In the genomic region with DNA sequence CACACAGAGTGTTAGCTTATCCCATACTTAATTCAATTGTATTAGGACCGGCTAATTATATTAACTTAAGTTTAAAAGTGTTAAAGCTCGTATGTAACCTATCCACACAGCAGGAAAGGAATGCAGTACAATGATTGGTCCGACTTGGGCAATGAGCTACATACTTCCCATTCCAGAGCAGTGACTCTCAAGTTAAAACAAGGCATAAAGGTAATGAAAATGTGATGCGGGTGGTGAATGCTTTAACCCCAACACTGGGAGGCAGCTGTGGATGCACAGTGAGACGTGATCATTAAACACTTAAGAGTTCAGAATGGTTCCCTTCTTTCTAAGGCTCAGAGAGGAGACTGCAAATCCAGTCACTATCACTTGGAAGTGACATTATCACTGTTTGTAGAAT, we compare ENCODE assay signal across 16 mouse cellular contexts. TPM values are rescaled to one million over a fixed set of nuclear protein-coding genes. Genes with fewer than 3 reads are reported as not detected.
DNase-seq lines count a peak whose midpoint lies in the region; ATAC-seq lines count a peak whose summit lies in the region.
"Had no signal": no experiment of that assay in that cellular context is flagged by ENCODE, and none has a peak within 500 bp of the region (broad histone marks: within the 10 kb centered on the region; RNA-seq: fewer than 3 reads in every experiment).

No protein-coding gene starts in this region.

- WGBS in heart, embryonic 10.5 days, result 35% methylated on average over 5 of the region's 5 CpGs
- 15% methylated on average over 5 of the region's 5 CpGs for WGBS in heart, embryonic 15.5 days

- H3K4me1 ChIP-seq in heart, embryonic 10.5 days, result peaks cover 52% of the 10 kb centered on the region
- H3K4me1 ChIP-seq in megakaryocyte, embryonic 14.5 days, result peaks cover 70% of the 10 kb centered on the region
- peaks cover 61% of the 10 kb centered on the region for H3K4me1 ChIP-seq in heart, embryonic 15.5 days (replicated peaks)

- H3K27ac ChIP-seq in heart, embryonic 10.5 days, result peak overlapping the region; percentile 100
- H3K27ac ChIP-seq in heart, embryonic 15.5 days, result peak overlapping the region; percentile 72
- H3K27ac ChIP-seq: forebrain, embryonic 12.5 days; hindbrain, embryonic 12.5 days; left cerebral cortex, adult 2 months; liver, embryonic 14.5 days; midbrain, embryonic 12.5 days; neural tube, embryonic 12.5 days had no signal

- H3K4me2 ChIP-seq in heart, embryonic 15.5 days, result peak overlapping the region; percentile 61
- H3K4me2 ChIP-seq: forebrain, embryonic 12.5 days; hindbrain, embryonic 12.5 days; midbrain, embryonic 12.5 days; neural tube, embryonic 12.5 days had no signal

- peak overlapping the region; percentile 93; the same call in 1 of the 2 replicates for H3K4me3 ChIP-seq in heart, embryonic 10.5 days
- H3K4me3 ChIP-seq in megakaryocyte, embryonic 14.5 days (replicated peaks), result peak overlapping the region; percentile 56
- peak overlapping the region; percentile 37 for H3K4me3 ChIP-seq in heart, embryonic 15.5 days
- H3K4me3 ChIP-seq: forebrain, embryonic 12.5 days; hindbrain, embryonic 12.5 days; left cerebral cortex, adult 2 months; midbrain, embryonic 12.5 days; neural tube, embryonic 12.5 days had no signal

- no peaks in the 10 kb centered on the region for H3K9me3 ChIP-seq in heart, embryonic 10.5 days
- no peaks in the 10 kb centered on the region for H3K9me3 ChIP-seq in megakaryocyte, embryonic 14.5 days
- H3K9me3 ChIP-seq in heart, embryonic 15.5 days (replicated peaks), result no peaks in the 10 kb centered on the region
- H3K9me3 ChIP-seq: forebrain, embryonic 12.5 days; hindbrain, embryonic 12.5 days; midbrain, embryonic 12.5 days; neural tube, embryonic 12.5 days had no signal

- no peaks in the 10 kb centered on the region for H3K27me3 ChIP-seq in heart, embryonic 10.5 days (ENCODE audit: insufficient read depth, poor library complexity, severe bottlenecking)
- no peaks in the 10 kb centered on the region for H3K27me3 ChIP-seq in megakaryocyte, embryonic 14.5 days (replicated peaks)
- no peaks in the 10 kb centered on the region for H3K27me3 ChIP-seq in heart, embryonic 15.5 days
- H3K27me3 ChIP-seq: CH12.LX; forebrain, embryonic 12.5 days; hindbrain, embryonic 12.5 days; midbrain, embryonic 12.5 days; neural tube, embryonic 12.5 days had no signal

- ATAC-seq in megakaryocyte, adult 5-6 weeks (ENCODE audit: poor library complexity, severe bottlenecking), result no peak
- ATAC-seq in heart, embryonic 15.5 days (replicated peaks; ENCODE audit: insufficient number of reproducible peaks, insufficient read depth, low FRiP score, low read depth), result no peak
- no peak for ATAC-seq in monocyte, adult 5-6 weeks (replicated peaks; ENCODE audit: insufficient number of reproducible peaks, low FRiP score, low TSS enrichment, poor library complexity, severe bottlenecking)

- DNase-seq in heart, embryonic 10.5 days (ENCODE audit: low spot score), result no peak
- no peak for DNase-seq in heart, postnatal 4 days
- DNase-seq in layer of hippocampus, postnatal 36 days, result no peak
- DNase-seq: cerebellum, adult 18-20 months; embryo, embryonic 11 days had no signal

- H3K36me3 ChIP-seq in heart, embryonic 10.5 days, result peaks cover 24% of the 10 kb centered on the region
- H3K36me3 ChIP-seq in megakaryocyte, embryonic 14.5 days (replicated peaks; ENCODE audit: low read length), result peaks cover 47% of the 10 kb centered on the region
- H3K36me3 ChIP-seq in heart, embryonic 15.5 days, result peaks cover 16% of the 10 kb centered on the region

- no peak overlapping the region; the same call in 1 of the 2 replicates for H3K9ac ChIP-seq in heart, embryonic 15.5 days
- H3K9ac ChIP-seq: forebrain, embryonic 12.5 days; hindbrain, embryonic 12.5 days; liver, embryonic 14.5 days; midbrain, embryonic 12.5 days; neural tube, embryonic 12.5 days had no signal

RNA-seq across cellular contexts. Expression of a gene that starts 3.2 kb away (rescaled TPM):
- 109 and 198 TPM in 2 replicates for polyA plus RNA-seq in heart, embryonic 10.5 days (2016; fragmentation: Nextera tagmentation; extraction: Ambion mirVana)
- total RNA-seq in heart, postnatal 4 days (2021), result 100 to 1,000 TPM; 944 to 986 TPM
- polyA plus RNA-seq in megakaryocyte, embryonic 14.5 days (2012; ENCODE audit: insufficient read depth, low replicate concordance), result 8.2 and 12.3 TPM in 2 replicates
- total RNA-seq in megakaryocyte, adult 5-6 weeks (2015), result 0.07 and 0.11 TPM in 2 replicates
- 0.44 and 0.69 TPM in 2 replicates for total RNA-seq in megakaryocyte, adult 5-6 weeks (2017)
- polyA plus RNA-seq in heart, embryonic 15.5 days (2015; fragmentation: Nextera tagmentation; extraction: Ambion mirVana), result 164 and 185 TPM in 2 replicates
- 3.4 to 10.7 TPM (median 5.0 TPM) in 3 replicates for total RNA-seq in monocyte, adult 5-6 weeks (2017)
- 1 to 10 TPM; 1.5 to 1.7 TPM for total RNA-seq in layer of hippocampus, postnatal 36 days (2021)

RNA-seq across cellular contexts. Expression of a gene that starts 3.5 kb away (rescaled TPM):
- 742 and 776 TPM in 2 replicates for polyA plus RNA-seq in heart, embryonic 10.5 days (2016; fragmentation: Nextera tagmentation; extraction: Ambion mirVana)
- 100 to 1,000 TPM; 733 to 785 TPM for total RNA-seq in heart, postnatal 4 days (2021)
- polyA plus RNA-seq in megakaryocyte, embryonic 14.5 days (2012; ENCODE audit: insufficient read depth, low replicate concordance), result 12.3 and 26.2 TPM in 2 replicates
- 445 and 515 TPM in 2 replicates for total RNA-seq in megakaryocyte, adult 5-6 weeks (2015)
- 230 and 278 TPM in 2 replicates for total RNA-seq in megakaryocyte, adult 5-6 weeks (2017)
- polyA plus RNA-seq in heart, embryonic 15.5 days (2015; fragmentation: Nextera tagmentation; extraction: Ambion mirVana), result 619 and 705 TPM in 2 replicates
- total RNA-seq in monocyte, adult 5-6 weeks (2017), result 295 to 317 TPM (median 304 TPM) in 3 replicates
- total RNA-seq in layer of hippocampus, postnatal 36 days (2021), result 10 to 100 TPM; 38.0 to 48.0 TPM

Comparison
In these comparisons a context has a peak if more than half of its experiments do, and no peak if none do; other contexts are left out.
1. H3K4me3 ChIP-seq: peak in every context shown above with its lines; median percentile 93 in heart, embryonic 10.5 days; 56 in megakaryocyte, embryonic 14.5 days; 37 in heart, embryonic 15.5 days.
2. RNA of a gene that starts 3.2 kb away (total RNA-seq): 944 to 986 TPM in heart, postnatal 4 days; 3.4 to 10.7 TPM in monocyte, adult 5-6 weeks, 1.5 to 1.7 TPM in layer of hippocampus, postnatal 36 days and 0.07 to 0.69 TPM in megakaryocyte, adult 5-6 weeks; every median in the first group is over 10 times any median in the second.